Mouse (Mus musculus) layer of hippocampus, postnatal 10 days (tissue): ENCODE measurements around the gene Prr12. TPM values are rescaled to one million over a fixed set of nuclear protein-coding genes. Genes with fewer than 3 reads are reported as not detected.
"Not testable (repeated sequence)": the region's sequence is repeated elsewhere in the genome, so short reads cannot be mapped to it uniquely, and the experiment has no call there.

Experiments used
- DNase-seq, 2 experiments: peaks; one replicate each; pipeline ENCODE4 v3.0.0; 2021; ENCODE audit warnings: low spot score in 2 of 2
- long read RNA-seq: library from polyadenylated mRNA; stranded (forward); transcript quantifications from one replicate; pipeline ENCODE4 v2.0.0, GENCODE M21; 2023
- total RNA-seq, 2 experiments: library from RNA; stranded (reverse); gene quantifications; 2 replicates each; pipeline ENCODE4 v1.2.3; 2021

Gene Prr12
- total RNA-seq: 10 to 100 TPM; 69.1 to 70.3 TPM
- long read RNA-seq, partial matches to known transcripts: 5 of 13 reads
- long read RNA-seq, other reads (novel, unspliced or antisense): 5 of 13 reads

- no peak for DNase-seq
Observed at GRCm38 (mm10) chr7:45052862-45053116, at the start of gene Prr12. TSS of gene Prr12 (minus strand) at chr7:45052881.

DNA sequence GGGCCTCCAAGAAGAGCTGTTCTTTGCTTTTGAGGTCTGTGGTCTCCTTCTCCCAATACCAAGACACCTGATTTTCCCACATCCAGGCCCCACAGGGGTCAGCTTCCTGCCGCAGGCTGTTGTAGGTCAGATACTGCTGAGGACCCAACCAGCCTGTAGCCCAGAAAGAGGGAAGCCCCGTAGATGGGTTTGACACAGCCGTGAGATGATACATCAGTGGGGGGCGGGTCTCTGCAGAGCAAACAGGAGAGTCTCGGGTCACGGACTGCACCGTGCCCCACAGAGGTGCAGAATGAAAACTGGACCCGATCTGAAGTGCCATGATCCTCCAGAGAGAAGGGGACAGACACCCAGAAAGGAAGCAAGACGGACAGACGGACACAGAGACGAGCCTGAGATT, 49.8 kb upstream of the Prr12 start:
- DNase-seq: no peak

DNA sequence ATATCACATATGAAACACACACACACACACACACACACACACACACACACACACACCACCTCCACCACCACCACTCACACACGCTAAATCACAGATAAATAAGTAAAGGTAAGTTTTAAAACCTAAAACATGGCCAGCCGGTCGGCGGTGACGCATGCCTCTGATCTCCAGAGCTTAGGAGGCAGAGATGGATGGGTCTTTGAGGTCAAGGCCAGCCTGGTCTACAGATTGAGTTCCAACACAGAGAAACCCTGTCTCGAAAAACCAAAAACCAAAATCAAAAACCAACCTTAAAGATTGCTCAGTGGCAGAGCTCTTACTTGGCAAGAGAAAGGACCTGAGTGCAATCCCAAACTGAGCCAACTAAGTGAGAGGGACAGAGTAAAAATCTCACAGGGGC, 47.4 kb upstream of the Prr12 start:
- DNase-seq: no peak

GRCm38 (mm10) chr7:45098541-45099240, 46.0 kb upstream of the Prr12 start:
- DNase-seq: no peak

- DNase-seq: no peak
Observed at GRCm38 (mm10) chr7:45097479-45097878, 44.8 kb upstream of the Prr12 start.

- not testable (repeated sequence) for DNase-seq
Observed at GRCm38 (mm10) chr7:45095965-45096364, 43.3 kb upstream of the Prr12 start.

- DNase-seq: no peak
Observed at GRCm38 (mm10) chr7:45095367-45095766, 42.7 kb upstream of the Prr12 start.

DNA sequence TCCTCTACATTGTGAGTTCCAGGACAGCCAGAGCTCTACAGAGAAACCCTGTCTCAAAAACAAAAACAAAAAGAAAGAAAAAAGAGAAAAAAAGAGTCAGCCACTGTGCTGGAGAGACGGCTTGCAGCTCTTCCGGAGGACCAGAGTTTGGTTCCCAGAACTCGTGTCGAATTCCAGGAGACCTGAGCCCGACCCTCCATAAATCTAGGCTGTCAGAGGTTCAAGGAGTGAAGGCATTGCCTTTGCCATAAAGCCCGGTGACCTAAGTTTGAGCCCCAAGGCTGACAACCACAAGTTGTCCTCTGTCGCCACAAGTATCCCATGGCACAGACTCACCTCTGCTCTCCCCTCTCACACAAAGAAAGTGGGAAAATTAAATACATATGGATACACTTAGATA, 41.4 kb upstream of the Prr12 start:
- DNase-seq: no peak

DNA sequence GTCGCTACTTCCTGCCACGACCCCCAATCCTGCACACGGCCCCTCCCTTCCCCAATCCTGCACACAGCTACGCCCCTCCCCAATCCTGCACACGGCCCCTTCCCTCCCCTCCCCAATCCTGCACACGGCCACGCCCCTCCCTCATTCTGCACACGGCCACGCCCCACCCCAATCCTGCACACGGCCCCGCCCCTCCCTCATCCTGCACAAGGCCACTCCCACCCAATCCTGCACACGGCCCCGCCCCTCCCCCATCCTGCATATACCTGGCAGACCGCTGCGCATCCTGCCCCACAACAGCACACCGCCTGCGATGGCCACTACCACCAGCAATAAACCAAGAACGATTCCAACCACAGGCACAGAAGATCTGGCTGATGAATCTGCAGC, 40.8 kb upstream of the Prr12 start:
- no peak for DNase-seq

GRCm38 (mm10) chr7:45092828-45093515, 40.3 kb upstream of the Prr12 start:
- no peak for DNase-seq

DNA sequence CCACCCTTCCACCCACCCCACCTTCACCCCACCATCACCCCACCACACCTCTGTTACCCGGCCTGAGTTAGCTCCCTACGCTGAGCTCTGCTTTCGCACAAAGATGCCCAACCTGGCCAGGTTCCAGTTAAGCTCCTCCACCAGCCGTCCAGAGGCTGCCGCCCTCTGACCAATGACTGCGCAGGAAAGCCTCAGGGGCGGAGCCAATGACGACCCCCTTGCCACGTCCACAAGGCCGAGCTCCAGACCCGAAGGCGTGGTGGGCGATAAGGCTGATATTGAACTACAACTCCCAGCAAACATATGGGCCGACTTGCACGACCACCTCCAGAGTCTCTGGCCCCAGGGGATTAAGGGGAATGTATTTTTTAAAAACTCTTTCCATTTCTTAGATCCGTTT, 39.4 kb upstream of the Prr12 start, which contains the start of gene Rcn3:
Gene Rcn3, minus strand, starts transcription at position 174 of the 400 bp plus-strand sequence.
- DNase-seq: peak; percentile 63 to 75

GRCm38 (mm10) chr7:45091001-45091990, 38.6 kb upstream of the Prr12 start:
- DNase-seq: no peak

DNA sequence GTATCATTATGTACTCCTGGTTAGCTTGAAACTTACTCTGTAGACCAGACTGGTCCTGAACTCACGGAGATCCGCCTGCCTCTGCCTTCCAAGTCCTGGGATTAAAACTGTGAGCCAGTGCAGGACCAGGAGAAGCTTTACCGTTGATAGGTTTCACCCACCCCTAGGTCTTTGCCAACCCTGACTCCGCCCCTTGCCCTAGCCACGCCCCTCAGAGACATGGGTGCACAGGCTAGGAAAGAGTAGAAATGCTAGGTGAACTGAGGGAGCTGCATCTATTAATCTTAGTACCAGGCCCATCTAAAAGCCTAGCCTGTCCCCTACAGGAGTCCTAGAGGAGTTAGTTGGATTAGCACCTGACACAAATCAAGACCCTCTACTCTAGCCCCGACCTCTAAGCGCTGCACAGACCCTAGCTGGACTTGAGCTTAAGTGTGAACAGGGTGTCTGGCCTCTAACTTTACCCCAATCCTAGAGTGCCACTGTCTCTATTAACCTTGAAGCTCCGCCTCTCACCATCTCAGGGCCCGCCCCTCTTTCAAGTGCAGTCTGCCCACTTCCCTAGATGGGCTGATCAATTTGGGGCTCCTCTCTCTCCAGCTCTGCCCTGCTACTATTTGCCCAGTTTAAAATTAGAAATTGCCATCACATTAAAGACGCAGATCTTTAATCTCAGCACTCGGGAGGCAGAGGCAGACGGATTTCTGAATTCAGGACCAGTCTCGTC, 37.7 kb upstream of the Prr12 start:
- DNase-seq: no peak

DNA sequence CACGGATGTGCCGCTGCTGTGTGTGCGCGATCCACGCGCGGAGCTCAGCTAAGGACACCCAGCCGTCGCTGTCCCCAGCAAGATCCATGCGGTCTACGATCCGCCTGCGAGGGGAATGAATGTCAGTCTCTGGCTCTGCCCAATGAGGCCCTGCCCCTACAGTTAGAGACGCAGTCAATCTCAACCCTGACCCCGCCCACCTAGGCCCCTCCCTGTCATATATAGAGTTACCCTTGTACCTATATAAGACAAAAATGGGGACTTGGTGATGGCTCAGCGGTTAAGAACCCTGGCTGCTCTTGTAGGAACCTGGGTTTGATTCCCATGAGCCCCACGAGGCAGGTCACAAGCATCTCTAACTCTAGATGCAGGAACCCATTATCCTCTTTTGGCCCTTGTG, 35.9 kb upstream of the Prr12 start:
- DNase-seq: no peak

DNA sequence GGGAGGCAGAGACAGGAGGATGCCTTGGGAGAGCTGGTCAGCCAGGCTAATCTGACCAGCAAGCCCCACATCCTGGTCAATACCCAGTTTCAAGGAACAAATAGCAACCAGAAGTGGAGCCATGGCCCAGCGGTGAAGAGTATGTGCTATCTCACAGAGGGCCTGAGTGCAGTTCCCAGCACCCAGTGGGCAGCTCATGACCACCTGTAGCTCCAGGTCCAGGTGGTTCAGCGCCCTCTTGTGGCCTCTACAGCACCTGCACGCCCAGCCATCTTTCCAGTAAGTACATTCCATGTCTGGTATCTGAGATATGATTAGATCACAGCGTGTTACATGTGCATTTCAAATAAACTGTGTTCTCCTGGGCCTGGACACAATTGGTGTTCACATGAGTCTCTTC, 33.4 kb upstream of the Prr12 start:
- no peak for DNase-seq

- no peak for DNase-seq
Observed at GRCm38 (mm10) chr7:45083300-45083890, 30.7 kb upstream of the Prr12 start.

DNA sequence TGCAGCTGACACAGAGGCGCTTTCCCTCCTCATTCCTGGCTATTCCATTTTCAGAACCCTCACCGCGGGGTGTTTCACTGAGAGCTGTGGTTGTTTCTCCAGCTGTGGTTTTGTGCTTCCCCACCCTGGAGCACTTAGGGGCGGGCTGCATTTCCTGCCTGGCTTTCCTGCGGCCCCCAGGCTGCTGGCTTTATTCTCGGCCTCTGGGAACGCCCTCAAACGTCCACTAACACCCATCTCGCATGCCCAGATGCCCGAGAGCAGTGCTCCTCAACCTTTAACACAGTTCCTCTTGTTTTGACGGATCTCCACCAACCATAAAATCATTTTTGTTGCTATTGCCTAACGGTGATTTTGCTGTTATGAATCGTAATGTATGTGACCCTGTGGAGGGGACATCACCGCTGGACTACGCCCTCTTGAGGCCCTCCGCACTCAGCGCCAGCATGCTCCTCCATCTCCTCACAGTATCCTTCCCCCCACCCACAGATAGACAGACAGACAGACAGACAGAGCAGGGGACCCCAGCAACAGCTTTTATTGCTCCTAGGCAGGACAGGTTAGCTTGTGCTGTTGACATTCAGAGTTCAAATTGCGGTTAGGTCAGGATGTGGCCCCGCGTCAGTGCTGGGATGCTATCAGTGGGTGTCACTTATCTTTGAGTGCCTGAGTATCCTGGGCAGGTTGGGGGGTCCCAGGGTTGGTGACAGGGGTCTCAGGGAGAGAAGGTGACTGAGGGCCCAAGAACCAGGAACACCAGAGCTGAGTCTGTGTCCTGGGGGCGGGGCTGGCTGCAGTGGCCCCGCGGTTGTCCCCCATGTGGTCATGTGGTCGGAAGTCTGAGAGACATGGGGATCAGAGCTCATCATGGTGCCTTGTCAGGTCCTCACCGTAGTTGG, 30.0 kb upstream of the Prr12 start:
- DNase-seq: no peak

- no peak for DNase-seq
Observed at GRCm38 (mm10) chr7:45081016-45081415, 28.3 kb upstream of the Prr12 start.

DNA sequence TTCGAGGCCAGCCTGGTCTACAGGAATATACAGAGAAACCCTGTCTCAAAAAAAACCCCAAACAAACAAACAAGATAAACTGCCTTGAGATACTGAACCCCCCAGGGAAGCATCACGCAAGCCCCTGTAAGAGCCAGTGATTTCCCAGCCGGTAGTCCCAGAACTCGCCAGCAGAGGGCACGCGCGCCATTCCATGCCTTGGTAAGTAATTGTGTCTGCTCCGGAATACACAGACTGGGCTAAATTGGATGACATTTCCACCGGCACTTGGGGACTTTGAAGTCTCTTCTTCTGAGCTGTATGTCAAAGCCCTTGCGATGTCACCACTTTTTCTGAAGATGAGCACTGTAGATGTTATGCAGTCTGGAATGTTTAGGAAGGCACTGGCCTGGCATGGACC, 27.2 kb upstream of the Prr12 start:
- peak; percentile 97 to 98 for DNase-seq

DNA sequence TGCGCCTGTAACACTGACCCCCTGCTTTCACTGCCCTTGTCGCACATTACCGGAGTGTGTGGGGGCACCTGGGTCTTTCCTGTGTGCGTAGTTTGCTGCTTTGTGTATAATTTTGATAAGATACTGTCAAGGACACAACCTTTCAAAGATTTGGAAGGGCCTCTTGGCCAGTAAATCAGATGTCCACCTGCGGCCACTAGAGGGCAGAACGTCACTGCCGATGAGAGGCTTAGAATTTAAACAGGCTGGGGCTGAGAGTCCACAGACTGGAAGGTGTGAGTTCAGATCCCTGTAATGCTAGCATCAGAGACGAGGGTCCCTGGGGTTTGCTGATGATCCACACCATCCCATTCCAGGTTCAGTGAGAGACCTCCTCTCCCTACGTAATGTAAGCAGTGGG, 25.8 kb upstream of the Prr12 start:
- DNase-seq: peak; percentile 70 to 76
